Mouse (Mus musculus) ES-Bruce4 (cell line): Measurements from ENCODE around the gene Zfp704. TPM values are rescaled to one million over a fixed set of nuclear protein-coding genes. Genes with fewer than 3 reads are reported as not detected.

ENCODE experiments used
- H3K27ac ChIP-seq: 2 replicates; pipeline ENCODE4 v1.5.1; 2012; ENCODE audit warnings: low read length, inconsistent platforms; ENCODE audit not compliant: insufficient read depth
- H3K27me3 ChIP-seq: 2 replicates; pipeline ENCODE4 v1.6.1; 2012; ENCODE audit warnings: mild to moderate bottlenecking, low read length, inconsistent platforms; ENCODE audit not compliant: control insufficient read depth, poor library complexity, insufficient read depth, severe bottlenecking
- H3K36me3 ChIP-seq: 2 replicates; pipeline ENCODE4 v1.6.1; 2012; ENCODE audit warnings: inconsistent platforms, mild to moderate bottlenecking, low read length, moderate library complexity; ENCODE audit not compliant: control insufficient read depth, poor library complexity, insufficient read depth, severe bottlenecking
- H3K4me1 ChIP-seq: one replicate; pipeline ENCODE4 v1.8.1; 2011; ENCODE audit warnings: low read length; ENCODE audit not compliant: control insufficient read depth, insufficient read depth
- H3K4me3 ChIP-seq: 2 replicates; pipeline ENCODE4 v1.5.1; 2011; ENCODE audit warnings: low read depth, mild to moderate bottlenecking, low read length
- H3K9ac ChIP-seq: 2 replicates; pipeline ENCODE4 v1.6.1; 2012; ENCODE audit warnings: low read depth, mild to moderate bottlenecking, inconsistent platforms; ENCODE audit not compliant: poor library complexity, severe bottlenecking
- H3K9me3 ChIP-seq: replicated peaks from 2 replicates; pipeline ENCODE4 v1.6.1; 2012; ENCODE audit warnings: mild to moderate bottlenecking, low read length, inconsistent platforms; ENCODE audit not compliant: control insufficient read depth, poor library complexity, insufficient read depth, severe bottlenecking
- CTCF ChIP-seq: IDR thresholded peaks from one replicate; pipeline ENCODE4 v1.8.1; 2011; ENCODE audit warnings: low read depth, low read length
- EP300 ChIP-seq: IDR thresholded peaks from 2 replicates; pipeline ENCODE4 v1.6.1; 2011; ENCODE audit warnings: low read depth, low read length; ENCODE audit not compliant: insufficient read depth
- POLR2A ChIP-seq: IDR thresholded peaks from one replicate; pipeline ENCODE4 v1.8.1; 2011; ENCODE audit warnings: low read length; ENCODE audit not compliant: insufficient read depth
- polyA plus RNA-seq: library from polyadenylated mRNA; stranded (reverse); fragments of >200 nt; gene quantifications from 2 replicates; pipeline ENCODE4 v1.2.4, GENCODE M21; 2011; ENCODE audit warnings: low read depth; ENCODE audit not compliant: missing spikeins, insufficient read depth, insufficient read length

Zfp704 gene
- polyA plus RNA-seq, 1 experiment = 24.7 TPM

- no peak overlapping the region for H3K9ac ChIP-seq
- H3K27ac ChIP-seq = no peak overlapping the region
- H3K36me3 ChIP-seq = no peaks in the 10 kb centered on the region
- no peaks in the 10 kb centered on the region for H3K27me3 ChIP-seq
- H3K9me3 ChIP-seq = no peaks in the 10 kb centered on the region
- no peak overlapping the region for H3K4me3 ChIP-seq
- no peaks in the 10 kb centered on the region for H3K4me1 ChIP-seq
- TF ChIP-seq CTCF = no peak
- TF ChIP-seq EP300 = no peak
- TF ChIP-seq POLR2A = no peak
Measured at GRCm38 (mm10) chr3:9465731-9466130, 144.2 kb downstream of the Zfp704 start.

GRCm38 (mm10) chr3:9461660-9462059, 148.2 kb downstream of the Zfp704 start:
- no peak for TF ChIP-seq CTCF
- no peak for TF ChIP-seq EP300
- no peak for TF ChIP-seq POLR2A

GRCm38 (mm10) chr3:9460284-9460683, 149.6 kb downstream of the Zfp704 start:
- H3K9me3 ChIP-seq = no peaks in the 10 kb centered on the region
- H3K36me3 ChIP-seq = no peaks in the 10 kb centered on the region
- H3K4me3 ChIP-seq = no peak overlapping the region
- no peak overlapping the region for H3K27ac ChIP-seq
- H3K9ac ChIP-seq = no peak overlapping the region
- H3K4me1 ChIP-seq = no peaks in the 10 kb centered on the region
- no peak for TF ChIP-seq EP300
- no peak for TF ChIP-seq CTCF
- no peak for TF ChIP-seq POLR2A
- H3K27me3 ChIP-seq = no peaks in the 10 kb centered on the region

More at GRCm38 (mm10) chr3:9461660-9462059, 148.2 kb downstream of the Zfp704 start:
- Histone ChIP-seq H3K9me3 (no peaks in the 10 kb centered on the region), H3K27me3 (no peaks in the 10 kb centered on the region), H3K4me1 (no peaks in the 10 kb centered on the region), H3K4me3 (no peak overlapping the region), H3K36me3 (no peaks in the 10 kb centered on the region), H3K27ac (no peak overlapping the region), H3K9ac (no peak overlapping the region)

- Histone ChIP-seq H3K27me3 (no peaks in the 10 kb centered on the region), H3K9me3 (no peaks in the 10 kb centered on the region), H3K36me3 (no peaks in the 10 kb centered on the region), H3K4me3 (no peak overlapping the region), H3K9ac (no peak overlapping the region), H3K4me1 (no peaks in the 10 kb centered on the region), H3K27ac (no peak overlapping the region)
- TF ChIP-seq POLR2A (no peak), EP300 (no peak), CTCF (no peak)
Measured at GRCm38 (mm10) chr3:9456380-9456890, 153.4 kb downstream of the Zfp704 start.

GRCm38 (mm10) chr3:9455351-9455750, 154.5 kb downstream of the Zfp704 start:
- TF ChIP-seq CTCF = no peak
- no peak for TF ChIP-seq EP300
- no peak for TF ChIP-seq POLR2A

GRCm38 (mm10) chr3:9454556-9455330, 155.1 kb downstream of the Zfp704 start:
- TF ChIP-seq POLR2A (no peak), CTCF (no peak), EP300 (no peak)

More at GRCm38 (mm10) chr3:9455351-9455750, 154.5 kb downstream of the Zfp704 start:
- H3K27me3 ChIP-seq = no peaks in the 10 kb centered on the region
- no peaks in the 10 kb centered on the region for H3K36me3 ChIP-seq
- no peaks in the 10 kb centered on the region for H3K4me1 ChIP-seq
- no peaks in the 10 kb centered on the region for H3K9me3 ChIP-seq
- H3K27ac ChIP-seq = no peak overlapping the region
- H3K4me3 ChIP-seq = no peak overlapping the region
- H3K9ac ChIP-seq = no peak overlapping the region

More at GRCm38 (mm10) chr3:9454556-9455330, 155.1 kb downstream of the Zfp704 start:
- Histone ChIP-seq H3K9ac (no peak overlapping the region), H3K27me3 (no peaks in the 10 kb centered on the region), H3K4me1 (no peaks in the 10 kb centered on the region), H3K27ac (no peak overlapping the region), H3K4me3 (no peak overlapping the region), H3K9me3 (no peaks in the 10 kb centered on the region), H3K36me3 (no peaks in the 10 kb centered on the region)
